Mouse (Mus musculus) ovary, adult 18-20 months (tissue): Measurements from ENCODE around the gene Cerk.
"Not testable (repeated sequence)": the region's sequence is repeated elsewhere in the genome, so short reads cannot be mapped to it uniquely, and the experiment has no call there.

Experiments used
- DNase-seq: peaks from one replicate; pipeline ENCODE4 v3.0.0; 2022; ENCODE audit warnings: low spot score, mixed read lengths

Cerk gene

DNA sequence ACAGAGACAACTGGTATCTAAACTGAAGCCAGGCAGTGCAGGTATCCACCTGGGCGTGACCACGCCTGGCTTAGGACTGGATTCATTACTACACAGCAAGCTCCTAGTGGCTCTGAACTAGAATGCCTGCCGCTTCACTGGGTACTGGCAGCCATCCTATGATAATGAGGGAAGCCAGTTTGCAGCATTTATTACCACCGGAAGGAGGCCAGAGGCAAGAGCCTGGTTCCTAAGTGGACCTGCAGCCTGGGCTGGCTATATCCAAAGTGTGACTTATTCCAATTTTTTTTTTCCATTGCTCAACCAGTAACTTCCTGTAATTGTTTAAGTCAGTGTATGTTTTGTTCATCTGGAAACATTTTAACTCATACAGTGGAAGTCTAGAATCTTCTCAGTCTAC, 20.4 kb upstream of the Cerk start:
- no peak for DNase-seq

DNA sequence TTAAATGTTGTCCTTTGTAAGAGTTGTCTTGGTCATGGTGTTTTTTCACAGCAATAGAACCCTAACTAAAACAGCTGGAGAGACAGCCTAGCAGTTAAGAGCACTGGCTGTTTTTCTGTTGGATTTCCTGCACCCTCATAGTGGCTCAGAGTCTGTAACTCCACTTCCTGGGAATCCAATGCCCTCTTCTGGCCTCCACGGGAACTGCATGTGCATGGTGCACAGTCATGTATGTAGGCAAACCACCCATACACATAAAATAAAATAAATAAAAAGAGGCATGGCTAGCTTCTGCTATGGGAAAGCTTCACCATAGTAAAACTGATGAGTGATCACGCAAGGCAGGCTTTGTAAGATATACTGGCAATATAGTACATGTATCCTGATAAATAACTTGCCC, 19.4 kb upstream of the Cerk start:
- DNase-seq: no peak

DNA sequence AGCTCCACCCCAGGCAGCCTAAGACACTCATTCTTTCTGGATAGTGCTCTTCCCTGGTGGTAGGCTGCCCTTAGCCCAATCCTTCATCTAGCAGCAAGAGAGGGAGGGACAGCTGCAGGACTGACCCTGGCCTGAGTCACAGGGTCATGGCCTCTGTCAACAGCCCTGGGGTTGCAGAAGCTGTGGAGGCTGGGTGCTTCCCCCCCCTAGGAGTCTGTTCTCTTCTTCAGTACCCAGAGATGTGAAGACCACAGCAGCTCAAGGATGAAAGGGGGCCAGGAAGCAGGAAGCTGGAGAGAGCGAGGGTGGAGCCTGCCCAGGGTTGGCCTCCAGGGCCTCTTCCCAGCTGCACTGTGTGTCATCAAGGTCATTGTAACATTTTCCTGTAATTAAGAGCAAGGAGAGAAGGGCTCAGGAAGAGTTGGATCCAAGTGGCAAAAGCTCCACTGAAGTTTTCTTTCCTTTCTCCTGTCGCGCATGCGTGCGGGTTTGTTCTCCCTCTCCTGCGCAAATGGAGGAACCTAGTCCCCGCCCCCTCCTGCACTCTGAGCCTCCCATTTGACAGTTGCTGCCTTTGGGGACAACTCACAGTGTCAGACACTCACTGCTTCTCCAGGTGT, 18.1 kb upstream of the Cerk start:
- DNase-seq: no peak

DNA sequence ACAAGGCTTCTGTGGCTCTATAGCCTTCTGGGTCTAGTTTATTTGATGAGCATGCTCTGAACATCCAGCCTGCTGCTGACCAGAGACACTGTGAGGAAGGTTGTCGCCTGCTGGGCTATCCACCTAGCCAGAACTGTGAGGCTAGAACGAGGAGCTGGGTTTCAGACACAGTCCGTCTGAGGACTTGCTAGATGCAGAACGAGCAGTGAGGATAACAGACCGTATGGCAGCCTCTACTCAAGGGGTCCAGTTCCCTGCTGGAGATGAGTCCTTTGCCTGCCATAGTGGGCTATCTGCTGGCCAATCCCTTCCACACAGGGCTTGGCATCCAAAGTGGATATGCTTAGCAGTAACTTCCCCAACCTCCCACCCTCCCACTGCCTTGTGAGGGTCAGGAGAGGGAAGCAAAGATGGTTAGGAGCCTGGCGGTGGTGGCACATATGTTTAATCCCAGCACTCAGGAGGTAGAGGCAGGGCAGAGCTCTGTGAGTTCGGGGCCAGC, 17.4 kb upstream of the Cerk start:
- DNase-seq: no peak

DNA sequence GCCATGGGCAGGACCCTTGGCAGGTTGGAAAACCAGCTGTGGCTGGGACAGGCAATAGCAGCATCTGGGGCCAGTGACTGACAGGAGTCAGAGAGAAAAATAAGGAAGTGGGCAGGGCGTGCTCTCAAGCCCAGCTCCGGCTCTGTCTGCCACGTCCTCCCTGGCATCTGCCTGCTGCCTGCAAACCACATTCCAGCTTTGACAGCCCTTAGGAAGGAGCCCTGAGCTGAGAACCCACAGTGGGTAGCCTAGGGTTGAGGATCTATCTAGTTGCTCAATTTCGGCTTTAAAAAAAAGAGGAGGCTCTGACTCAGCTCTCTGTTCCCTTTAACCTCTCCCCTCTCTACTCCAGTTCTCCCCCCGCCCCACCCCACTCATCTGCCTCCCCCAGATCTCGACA, 16.7 kb upstream of the Cerk start:
- DNase-seq: no peak

DNA sequence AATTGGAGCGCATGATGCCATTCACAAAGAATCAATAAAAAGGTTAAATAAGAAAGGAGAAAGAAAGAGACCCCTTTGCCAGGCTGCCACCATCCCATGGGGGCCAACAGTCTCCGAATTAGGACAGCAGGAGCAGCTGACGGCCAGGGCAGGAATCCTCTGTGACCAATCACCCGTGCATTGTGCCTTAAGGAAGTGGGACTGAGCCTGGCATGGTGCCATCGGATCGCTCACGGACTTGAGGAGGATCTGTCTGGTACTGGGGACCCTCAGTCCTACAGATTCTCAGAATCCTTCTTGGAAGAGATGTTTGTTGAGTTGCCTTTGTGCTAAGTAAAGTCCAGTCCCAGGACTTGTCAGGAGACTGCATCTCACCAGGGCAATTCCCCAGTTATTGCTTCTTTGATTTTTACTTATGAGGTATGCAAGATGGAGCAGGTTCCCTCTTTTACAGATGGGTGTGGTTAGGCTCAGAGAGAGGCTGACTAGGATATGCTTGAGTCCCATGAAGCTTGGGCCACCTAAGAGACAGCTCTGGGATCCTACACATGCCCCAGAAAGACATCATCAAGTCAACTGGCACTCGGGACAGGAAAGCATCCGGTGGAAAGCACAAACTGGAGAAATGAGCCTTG, 15.9 kb upstream of the Cerk start:
- DNase-seq: no peak

DNA sequence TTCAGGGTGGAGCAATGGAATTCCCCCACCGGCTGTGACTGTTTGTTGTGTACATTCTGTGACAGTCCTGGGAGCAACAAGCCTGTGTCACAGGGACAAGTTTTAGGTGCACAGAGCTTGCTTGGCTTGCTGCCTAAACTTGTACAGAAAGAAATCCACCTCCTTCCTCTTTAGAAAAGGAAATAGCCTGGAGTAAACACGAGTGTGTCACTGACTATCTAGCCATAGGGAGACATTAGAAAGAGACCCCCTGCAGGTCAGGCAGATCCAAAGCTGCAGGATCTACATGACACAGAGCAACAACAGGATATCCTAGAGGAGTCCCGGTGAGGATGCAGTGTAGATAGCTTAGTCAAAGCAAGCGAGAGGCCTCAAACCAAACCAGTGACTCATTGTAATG, 15.2 kb upstream of the Cerk start:
- no peak for DNase-seq

DNA sequence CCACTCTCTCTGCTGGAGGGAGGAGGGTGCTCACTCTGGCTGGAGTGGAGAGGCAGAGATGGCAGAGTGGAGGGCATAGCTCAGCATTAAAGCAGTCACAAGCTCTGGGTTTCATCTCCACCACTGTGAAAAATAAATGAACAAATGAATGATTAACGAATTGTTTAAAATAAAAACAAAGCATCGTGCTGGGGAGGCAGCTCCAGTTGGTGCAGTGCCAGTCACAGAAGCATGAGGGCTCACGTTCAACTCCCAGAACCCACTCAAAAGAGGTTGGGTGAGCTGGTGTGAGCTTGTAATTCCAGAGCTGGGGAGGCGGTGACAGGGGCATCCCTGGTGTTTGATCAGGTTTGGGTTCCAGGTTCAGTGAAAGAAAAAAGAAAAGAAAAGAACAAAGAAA, 14.2 kb upstream of the Cerk start:
- DNase-seq: no peak

DNA sequence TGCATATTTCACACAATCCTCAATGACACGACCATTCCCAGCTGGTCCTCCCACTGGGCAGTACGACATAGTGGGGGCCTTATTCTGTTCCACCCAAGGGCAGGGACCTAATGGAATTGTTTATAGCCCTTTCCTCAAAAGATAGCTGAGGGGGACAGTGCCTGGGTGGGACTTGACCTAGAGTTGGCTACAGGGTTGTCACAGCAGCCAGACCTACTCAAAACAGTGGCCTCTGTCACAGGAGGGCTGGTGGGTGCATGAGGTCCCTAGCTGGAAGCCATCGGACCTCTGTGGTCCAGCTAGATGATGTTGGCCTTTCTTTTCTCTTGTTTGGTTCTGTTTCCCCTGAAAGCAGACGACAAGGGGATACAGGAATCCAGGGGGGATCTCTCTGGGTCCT, 13.5 kb upstream of the Cerk start:
- DNase-seq: no peak

DNA sequence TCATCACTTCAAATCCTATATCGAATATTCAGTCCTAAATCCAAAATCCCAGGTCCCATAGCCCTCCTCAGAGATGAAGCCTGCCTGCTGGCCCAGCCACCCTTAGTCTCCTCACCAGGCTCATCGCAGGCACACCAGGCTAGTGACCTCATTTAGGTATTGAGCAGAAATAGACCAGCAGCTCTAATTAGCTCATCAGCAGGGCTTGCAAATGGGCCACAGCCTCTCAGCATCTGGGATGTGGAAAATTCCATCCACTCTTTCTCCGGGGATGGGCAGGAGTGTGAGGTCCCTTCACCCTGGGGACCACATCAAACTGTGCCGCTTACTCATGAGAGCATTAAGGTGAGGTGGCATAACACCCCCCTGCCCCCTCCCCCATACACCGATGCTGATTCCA, 13.1 kb upstream of the Cerk start:
- DNase-seq: no peak

DNA sequence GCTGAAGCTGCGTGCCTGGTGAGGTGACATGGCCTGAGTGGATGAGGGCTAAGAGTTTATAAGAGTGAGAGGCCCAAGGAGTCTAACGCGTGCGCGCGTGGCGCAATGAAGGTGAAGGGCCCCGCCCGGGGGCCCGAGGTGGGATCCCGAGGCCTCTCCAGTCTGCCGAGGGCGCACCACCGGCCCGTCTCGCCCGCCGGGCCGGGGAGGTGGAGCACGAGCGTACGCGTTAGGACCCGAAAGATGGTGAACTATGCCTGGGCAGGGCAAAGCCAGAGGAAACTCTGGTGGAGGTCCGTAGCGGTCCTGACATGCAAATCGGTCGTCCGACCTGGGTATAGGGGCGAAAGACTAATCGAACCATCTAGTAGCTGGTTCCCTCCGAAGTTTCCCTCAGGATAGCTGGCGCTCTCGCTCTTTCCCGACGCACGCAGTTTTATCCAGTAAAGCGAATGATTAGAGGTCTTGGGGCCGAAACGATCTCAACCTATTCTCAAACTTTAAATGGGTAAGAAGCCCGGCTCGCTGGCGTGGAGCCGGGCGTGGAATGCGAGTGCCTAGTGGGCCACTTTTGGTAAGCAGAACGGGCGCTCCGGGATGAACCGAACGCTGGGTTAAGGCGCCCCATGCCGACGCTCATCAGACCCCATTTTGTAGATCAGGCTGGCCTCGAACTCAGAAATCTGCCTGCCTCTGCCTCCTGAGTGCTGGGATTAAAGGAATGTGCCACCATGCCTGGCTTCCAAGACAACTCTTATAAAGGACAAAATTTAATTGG, 8.9 kb upstream of the Cerk start:
- not testable (repeated sequence) for DNase-seq

DNA sequence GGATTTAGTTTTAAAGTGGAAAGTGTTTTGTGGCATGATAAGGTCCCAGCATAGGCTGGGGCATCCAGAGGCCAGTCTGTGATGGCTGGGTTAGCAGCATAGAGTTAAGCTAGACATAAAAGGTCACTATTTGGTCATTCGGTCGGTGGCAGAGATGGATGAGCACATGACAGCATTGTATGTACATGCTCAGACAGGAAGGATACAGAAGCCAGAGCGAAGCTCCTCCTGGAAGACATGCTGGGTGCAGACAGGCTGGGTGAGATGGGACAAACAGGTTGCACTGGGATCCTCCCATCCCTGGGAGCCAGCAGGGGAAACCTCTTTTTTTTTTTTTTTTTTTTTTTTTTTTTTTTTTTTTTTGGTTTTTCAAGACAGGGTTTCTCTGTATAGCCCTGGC, 6.0 kb upstream of the Cerk start:
- DNase-seq: no peak

DNA sequence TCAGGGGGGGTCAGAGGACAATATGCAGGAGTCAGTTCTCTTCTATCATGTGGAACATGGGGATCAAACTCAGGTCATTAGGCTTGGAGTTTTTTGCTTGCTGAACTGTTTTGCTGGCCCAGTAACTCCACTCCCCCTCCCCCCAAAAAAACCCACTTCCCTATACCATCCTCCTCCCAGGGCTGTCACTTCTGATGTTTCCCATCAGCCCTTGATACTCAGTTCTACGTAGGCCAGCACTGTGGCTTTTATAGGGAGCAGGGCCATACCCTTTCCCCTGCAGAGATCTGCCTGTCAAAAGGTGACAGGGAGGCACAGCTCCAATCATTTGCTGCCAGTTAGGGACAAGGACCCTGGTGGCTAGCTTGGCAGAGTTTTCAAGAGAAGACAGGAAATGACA, 5.6 kb upstream of the Cerk start:
- no peak for DNase-seq

DNA sequence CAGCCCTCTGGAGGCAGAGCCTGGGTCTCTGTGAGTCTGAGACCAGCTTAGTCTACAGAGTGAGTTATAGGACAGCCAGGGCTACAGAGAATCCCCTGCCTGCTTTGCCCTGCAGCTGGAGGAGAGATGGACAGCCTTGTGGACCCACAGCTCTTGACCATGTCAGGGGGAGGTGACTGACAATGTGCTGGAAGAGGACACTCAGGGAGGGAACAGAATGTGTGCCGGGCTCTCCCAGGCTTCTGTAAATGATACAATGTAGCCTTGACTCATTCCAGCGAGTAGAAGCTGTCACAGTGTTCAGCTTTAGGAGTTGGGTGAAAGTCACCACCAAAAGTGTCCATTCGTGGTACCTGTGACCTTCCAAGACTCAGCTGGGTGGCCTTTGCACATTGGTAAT, 4.4 kb upstream of the Cerk start:
- no peak for DNase-seq

DNA sequence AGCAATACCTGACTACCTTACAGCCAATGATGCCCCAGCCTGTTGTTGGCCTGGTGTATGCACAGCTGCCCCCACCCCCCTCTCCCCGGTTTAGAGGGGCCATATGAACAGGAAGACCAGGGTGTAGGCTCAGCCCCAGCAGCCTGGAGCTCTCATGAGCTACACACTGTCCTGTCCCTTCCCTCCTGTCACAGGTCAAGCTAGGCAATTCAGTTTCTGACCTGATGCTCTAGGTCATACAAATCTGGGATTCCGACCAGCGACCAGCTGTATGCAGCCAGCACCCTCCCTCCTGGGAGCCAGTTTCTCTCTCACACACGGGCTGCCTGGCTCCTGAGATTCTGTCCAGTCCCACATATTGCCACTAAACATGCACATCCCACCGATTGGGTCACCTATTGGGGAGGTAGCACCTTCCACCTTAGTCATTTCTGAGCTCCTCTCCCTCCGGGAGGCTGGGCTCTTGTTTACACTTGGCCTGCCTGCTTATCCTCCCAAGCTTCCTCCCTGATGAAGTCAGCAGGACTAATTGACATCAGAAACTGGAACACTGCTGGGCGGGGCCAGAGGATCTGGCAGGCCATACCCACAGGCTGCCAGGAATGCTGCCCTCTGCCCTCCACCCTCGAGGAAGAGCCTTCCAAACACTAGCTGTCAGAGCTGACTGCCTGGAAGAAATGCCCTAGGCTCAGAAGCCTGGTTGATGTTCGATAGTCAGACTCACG, 3.0 kb upstream of the Cerk start:
- peak; percentile 87 for DNase-seq

DNA sequence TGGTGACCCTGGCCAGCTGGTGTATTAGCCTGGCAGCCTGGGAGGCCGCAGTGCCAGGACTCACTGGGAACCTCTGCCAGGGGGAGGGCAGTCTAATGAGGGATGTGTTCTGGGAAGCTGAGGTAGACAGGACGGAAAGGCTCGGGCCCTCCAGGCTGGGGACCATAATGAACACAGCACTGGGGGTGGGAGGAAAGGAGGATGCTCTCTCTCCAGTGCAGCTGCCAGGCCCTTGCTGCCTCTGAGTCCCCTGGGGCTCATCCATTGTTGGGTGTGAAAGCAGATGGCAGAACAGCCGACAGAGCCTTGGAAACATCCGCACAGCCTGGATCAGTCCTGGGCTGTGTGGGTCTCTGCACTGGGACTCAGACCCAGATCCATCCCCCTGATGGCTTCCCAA, 2.2 kb upstream of the Cerk start:
- no peak for DNase-seq

DNA sequence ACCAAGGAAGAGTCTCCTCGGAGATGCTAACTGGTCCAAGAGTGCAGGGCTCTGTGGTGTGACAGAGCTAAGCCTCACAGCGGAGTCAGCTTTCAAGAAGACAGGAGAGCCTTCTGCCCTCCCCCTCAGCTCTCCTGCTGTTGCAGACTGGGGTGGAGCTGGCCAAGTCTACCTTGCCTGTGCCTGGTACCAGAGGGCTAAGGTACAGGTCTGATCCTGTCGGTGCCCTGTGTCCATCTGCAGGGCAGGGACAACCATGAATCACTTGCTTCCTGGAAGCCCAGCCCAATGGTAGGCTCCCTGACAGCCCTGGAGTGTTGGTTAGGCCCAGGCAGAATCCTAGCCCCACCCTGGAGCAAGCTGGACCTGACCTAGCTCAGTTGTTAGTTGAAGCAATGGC, 745 bp upstream of the Cerk start:
- no peak for DNase-seq

DNA sequence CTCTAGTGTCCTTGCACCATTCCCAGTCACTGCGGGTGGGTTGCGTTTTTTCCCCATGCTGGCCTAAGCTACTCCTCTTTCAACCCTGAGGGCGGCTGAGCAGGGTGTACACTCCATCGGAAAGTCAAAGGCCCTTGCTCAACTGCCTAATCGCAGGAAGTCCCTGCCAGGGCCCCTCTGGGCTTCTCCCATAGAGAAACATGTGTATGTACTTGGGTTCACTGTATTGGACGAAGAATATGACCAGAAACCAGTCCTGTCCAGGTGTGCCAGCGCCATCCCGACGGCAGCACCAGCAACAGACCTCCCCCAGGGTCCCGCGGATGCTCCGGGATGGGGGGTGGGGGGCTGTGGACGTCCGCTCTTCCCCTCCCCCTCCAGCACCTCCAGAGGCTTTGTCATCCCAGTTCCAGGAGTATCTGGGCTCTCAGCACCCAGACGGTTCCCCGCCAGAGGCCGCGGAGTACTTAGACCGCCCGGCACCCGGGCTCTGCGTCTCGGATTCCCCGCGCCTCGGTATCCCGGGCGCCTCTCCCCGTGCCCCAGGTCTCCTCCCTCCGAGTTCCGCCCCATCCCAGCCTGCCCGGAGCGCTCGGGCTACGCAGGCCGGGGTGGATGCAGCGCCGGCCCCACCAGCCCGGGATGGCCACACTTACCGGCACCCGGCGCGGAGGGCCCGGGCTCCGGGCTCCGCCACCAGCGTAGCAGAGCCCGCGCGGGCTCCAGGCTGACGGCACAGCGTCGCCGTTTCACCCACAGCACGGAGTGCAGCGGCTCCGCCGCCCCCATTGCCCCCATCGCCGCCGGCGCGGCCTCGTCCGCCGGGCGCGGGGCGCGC, 871 bp downstream of the Cerk start:
- no peak for DNase-seq

DNA sequence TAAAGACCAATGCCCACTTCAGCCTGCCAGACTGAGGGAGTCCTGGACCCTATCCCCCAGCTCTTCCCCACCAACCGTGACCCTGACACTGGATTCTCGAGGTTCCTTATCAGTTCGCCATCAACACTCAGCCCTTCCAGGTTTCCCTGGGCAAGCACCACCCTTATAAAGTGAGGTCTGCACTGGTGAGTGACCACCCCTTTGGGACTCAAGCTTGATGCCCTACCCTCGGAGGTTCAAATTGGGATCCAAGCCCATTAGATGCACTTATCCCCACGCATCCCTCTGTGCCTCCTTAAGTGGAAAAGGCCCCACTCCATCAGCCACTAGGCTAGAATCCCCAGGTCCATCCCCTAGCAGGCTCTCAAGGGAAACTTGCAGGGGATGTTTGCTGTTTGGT, 1.9 kb downstream of the Cerk start:
- DNase-seq: no peak

DNA sequence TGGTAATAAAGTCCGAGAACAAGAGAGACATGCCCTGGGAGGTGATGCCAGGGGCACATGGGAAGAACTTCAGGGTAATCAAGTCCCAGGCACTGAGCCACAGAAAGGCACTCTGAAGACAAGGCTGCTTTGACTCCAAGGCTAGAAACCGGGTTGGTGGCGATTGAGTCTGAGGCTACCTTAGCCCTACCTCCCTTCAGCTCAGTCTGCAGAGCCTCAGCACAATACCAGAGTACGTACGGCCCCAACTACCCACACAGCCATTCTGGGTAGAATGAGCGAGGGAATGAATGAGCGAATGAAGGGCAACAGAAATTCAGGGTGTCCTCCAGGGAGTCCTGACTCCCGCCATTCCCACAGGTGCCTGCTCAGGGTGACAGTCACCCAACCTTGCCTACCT, 2.5 kb downstream of the Cerk start:
- DNase-seq: no peak

DNA sequence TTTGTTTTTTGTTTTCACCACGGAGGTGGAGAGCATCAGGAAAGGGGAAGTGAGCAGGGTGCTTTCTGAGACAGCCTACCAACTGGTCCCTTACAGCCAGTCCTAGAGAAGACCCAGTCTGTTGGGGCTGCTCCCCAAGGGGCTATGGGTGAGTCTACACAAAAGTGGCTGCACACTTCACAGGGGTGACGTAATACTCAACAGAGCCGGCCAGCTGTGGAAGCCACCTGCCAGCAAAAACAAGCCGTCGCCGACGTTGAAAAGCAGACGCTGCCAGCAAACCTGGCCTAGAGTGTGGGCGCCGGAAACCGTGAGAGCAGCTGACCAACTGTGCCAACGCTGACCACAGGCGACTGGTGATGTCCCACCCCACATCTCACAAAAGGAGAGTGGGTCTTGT, 3.3 kb downstream of the Cerk start:
- DNase-seq: no peak

DNA sequence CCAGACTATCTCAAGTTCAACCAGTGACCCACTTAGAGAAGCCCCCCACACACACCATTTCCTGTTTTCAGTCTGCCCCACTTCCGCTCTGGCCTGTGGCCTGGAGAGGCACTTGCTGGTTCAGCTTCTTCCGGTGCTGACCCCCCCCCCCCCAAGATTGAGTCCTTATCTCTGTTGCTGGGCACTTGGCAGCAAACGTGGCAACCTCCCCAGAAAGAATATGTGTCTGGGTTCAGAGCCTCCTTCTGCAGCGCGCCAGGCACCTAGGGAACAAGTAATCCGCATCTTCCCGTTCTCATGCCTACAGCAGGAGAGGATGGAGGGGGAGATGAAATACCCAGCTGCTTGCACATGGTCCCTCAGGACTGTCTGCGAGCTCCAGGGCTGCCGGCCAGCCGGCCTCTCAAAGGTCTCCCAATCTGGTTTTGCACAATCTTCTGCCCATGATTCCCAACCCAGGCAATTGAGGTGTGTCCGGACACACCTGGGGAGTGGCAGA, 4.0 kb downstream of the Cerk start:
- DNase-seq: no peak
